Mouse (Mus musculus): ENCODE measurements around the gene Frmd6. TPM values are rescaled to one million over a fixed set of nuclear protein-coding genes. Genes with fewer than 3 reads are reported as not detected.

Frmd6 gene
- polyA plus RNA-seq (2015; fragmentation: Nextera tagmentation; extraction: Ambion mirVana), result 25.7 and 27.7 TPM in 2 replicates

DNA sequence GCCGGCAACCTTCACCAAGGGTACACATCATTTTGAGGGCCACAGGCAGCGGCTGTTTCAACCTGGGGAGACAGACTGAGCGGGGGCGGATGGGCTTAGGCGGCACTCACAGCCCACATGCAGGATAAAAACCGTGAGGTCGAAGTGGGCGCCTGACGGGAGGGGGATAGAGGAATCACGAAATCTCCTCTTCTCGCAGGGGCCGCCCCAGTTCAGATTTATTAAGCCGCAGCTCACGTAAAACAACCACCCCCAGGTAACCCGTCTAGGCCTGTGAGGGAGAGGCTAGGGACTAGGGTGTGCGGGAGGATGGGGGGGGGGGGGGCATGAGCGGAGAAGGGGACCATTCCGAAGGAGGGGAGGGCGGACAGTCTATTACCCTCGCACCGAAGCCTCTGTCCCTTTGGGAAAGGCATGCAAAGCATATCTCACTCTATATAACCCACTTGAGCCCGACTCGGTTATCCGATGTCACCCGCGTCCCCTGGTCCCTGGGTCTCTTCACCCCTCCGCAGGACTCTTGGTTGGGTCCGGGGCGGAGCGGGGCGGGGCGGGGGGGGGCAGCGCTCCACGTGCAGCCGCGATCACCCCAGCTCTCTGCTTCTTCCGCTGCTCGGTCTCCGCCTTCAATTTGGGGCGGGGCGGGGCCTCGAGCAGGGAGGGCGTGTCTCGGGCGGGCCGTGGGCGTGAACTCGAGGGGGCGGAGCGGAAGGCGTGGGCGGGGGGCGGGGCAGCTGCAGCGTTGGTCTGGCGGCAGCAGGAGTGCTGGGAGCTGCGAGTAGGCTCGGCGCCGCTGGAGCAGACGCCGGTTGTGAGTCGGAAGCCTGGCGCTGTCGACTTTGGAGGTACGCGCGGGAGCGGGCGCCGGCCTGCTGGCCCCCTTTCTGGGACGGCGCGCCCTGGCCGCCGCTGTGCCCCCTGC, at the start of gene Frmd6:
Gene Frmd6 (plus strand): TSS at position 786 of the 922 bp plus-strand sequence.
- H3K4me1 ChIP-seq (ENCODE audit: control insufficient read depth, insufficient read depth, low read length), result peaks cover 31% of the 10 kb centered on the region
- H3K36me3 ChIP-seq (ENCODE audit: control insufficient read depth, insufficient read depth), result no peaks in the 10 kb centered on the region
- ATAC-seq (replicated peaks; ENCODE audit: extremely low read depth, insufficient read depth, low FRiP score), result peak; percentile 91
- H3K4me2 ChIP-seq (ENCODE audit: low read depth, low read length), result peak within 1 kb of the TSS; percentile 87
- WGBS, result under 1% methylated on average over 74 of the region's 75 CpGs
- peak within 1 kb of the TSS; percentile 99 for H3K27ac ChIP-seq (ENCODE audit: low read length)
- no peaks in the 10 kb centered on the region for H3K27me3 ChIP-seq (ENCODE audit: control insufficient read depth, insufficient read depth, low read length)
- H3K9ac ChIP-seq (ENCODE audit: low read length), result peak within 1 kb of the TSS; percentile 99
- H3K9me3 ChIP-seq (replicated peaks; ENCODE audit: control insufficient read depth, low read length), result no peaks in the 10 kb centered on the region
- H3K4me3 ChIP-seq (ENCODE audit: low read length), result peak within 1 kb of the TSS; percentile 94

DNA sequence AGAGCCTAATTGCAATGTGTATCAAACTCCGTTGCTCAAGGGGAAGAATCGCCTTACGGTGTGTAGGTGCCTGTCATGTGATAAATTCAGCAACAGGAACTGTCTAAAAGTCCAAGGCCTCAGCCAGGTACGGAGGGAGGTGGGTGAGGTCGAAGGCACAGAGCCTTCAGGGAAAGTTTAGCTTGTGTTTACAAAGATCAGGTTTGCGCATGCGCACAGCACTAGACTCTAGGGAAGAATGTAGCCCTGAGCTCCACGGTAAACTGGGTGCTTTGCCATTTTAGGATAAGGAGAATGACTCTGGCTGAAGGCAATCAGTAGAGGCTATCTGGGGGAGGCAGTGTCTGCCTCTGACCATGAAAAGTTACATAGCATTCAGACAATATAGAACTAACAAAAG, 49.7 kb upstream of the Frmd6 start:
- H3K27me3 ChIP-seq (ENCODE audit: control insufficient read depth, insufficient read depth, low read length), result no peaks in the 10 kb centered on the region
- 81% methylated on average over 8 of the region's 8 CpGs for WGBS
- H3K4me1 ChIP-seq (ENCODE audit: control insufficient read depth, insufficient read depth, low read length), result peaks cover 10% of the 10 kb centered on the region
- no peaks in the 10 kb centered on the region for H3K9me3 ChIP-seq (replicated peaks; ENCODE audit: control insufficient read depth, low read length)
- no peak overlapping the region for H3K4me3 ChIP-seq (ENCODE audit: low read length)
- no peak for ATAC-seq (replicated peaks; ENCODE audit: extremely low read depth, insufficient read depth, low FRiP score)
- no peak overlapping the region for H3K4me2 ChIP-seq (ENCODE audit: low read depth, low read length)
- H3K9ac ChIP-seq (ENCODE audit: low read length), result no peak overlapping the region
- H3K36me3 ChIP-seq (ENCODE audit: control insufficient read depth, insufficient read depth), result no peaks in the 10 kb centered on the region
- H3K27ac ChIP-seq (ENCODE audit: low read length), result no peak overlapping the region

DNA sequence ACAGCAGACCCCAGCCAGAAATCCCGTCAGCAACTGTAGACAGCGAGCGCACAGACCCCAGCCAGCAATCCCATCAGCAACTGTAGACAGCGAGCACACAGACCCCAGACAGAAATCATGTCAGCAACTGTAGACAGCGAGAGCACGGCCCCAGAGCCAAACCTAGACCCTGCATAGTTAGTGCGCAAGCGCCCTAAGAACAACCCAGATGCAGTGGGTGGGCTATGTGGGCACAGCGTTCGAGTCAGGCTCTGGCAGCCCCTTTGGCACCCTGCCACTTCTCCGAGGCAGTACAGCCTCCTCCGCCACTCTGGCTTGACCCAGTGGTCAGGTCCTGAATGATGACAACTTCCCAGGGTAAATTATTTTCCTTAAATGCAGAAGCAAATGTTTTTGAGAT, 48.6 kb upstream of the Frmd6 start:
- Histone ChIP-seq H3K4me1 (ENCODE audit: control insufficient read depth, insufficient read depth, low read length) (peaks cover 10% of the 10 kb centered on the region), H3K36me3 (ENCODE audit: control insufficient read depth, insufficient read depth) (no peaks in the 10 kb centered on the region), H3K4me3 (ENCODE audit: low read length) (no peak overlapping the region), H3K27me3 (ENCODE audit: control insufficient read depth, insufficient read depth, low read length) (no peaks in the 10 kb centered on the region), H3K9me3 (replicated peaks; ENCODE audit: control insufficient read depth, low read length) (no peaks in the 10 kb centered on the region), H3K9ac (ENCODE audit: low read length) (0 out of 2 replicates have a peak overlapping the region, but pooled peaks have one; percentile 25), H3K27ac (ENCODE audit: low read length) (no peak overlapping the region), H3K4me2 (ENCODE audit: low read depth, low read length) (no peak overlapping the region)
- 60% methylated on average over 12 of the region's 12 CpGs for WGBS
- no peak for ATAC-seq (replicated peaks; ENCODE audit: extremely low read depth, insufficient read depth, low FRiP score)

DNA sequence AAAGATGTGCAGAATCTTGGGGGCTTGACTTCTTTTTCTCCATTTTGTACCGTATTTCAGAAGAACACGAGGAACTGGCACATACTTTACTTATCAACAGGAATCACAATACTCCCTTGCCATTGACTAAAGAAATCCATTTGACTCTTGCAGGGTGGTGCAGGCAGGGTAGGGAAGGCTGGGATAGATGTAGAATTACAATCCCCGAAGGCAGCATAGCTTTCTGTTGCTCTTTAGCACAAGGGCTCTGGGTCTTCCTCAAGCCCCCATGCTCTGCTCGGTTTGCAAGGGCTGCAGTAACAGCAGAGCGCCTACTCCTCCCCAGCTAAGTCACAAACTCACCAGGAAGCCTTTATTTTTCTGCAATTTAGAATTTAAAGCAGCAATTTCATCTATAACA, 47.8 kb upstream of the Frmd6 start:
- Histone ChIP-seq H3K36me3 (ENCODE audit: control insufficient read depth, insufficient read depth) (no peaks in the 10 kb centered on the region), H3K4me1 (ENCODE audit: control insufficient read depth, insufficient read depth, low read length) (peaks cover 10% of the 10 kb centered on the region), H3K4me2 (ENCODE audit: low read depth, low read length) (no peak overlapping the region), H3K27me3 (ENCODE audit: control insufficient read depth, insufficient read depth, low read length) (no peaks in the 10 kb centered on the region), H3K9me3 (replicated peaks; ENCODE audit: control insufficient read depth, low read length) (no peaks in the 10 kb centered on the region), H3K27ac (ENCODE audit: low read length) (no peak overlapping the region), H3K4me3 (ENCODE audit: low read length) (no peak overlapping the region), H3K9ac (ENCODE audit: low read length) (no peak overlapping the region)
- ATAC-seq (replicated peaks; ENCODE audit: extremely low read depth, insufficient read depth, low FRiP score), result no peak
- WGBS, result 61% methylated on average over 5 of the region's 5 CpGs

DNA sequence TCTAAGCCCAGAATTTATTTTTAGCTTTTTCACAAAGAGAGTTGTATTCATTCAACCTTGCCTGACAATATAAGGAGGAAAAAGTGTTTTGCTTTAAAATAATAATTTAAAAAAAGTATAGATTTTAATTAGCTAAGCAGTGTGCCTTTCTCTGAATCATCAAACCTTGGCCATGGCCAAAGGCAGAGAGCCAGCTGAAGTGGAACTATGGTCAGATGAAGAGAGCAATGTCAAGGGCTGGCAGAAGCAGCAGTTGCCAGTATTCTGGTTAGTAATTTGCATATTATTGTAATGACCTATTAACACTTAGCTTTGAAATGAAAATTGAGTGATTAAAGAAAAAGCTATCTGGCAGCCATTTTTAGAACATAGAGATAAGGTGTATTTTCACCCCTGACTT, 47.4 kb upstream of the Frmd6 start:
- Histone ChIP-seq H3K4me2 (ENCODE audit: low read depth, low read length) (no peak overlapping the region), H3K36me3 (ENCODE audit: control insufficient read depth, insufficient read depth) (no peaks in the 10 kb centered on the region), H3K9ac (ENCODE audit: low read length) (no peak overlapping the region), H3K27ac (ENCODE audit: low read length) (no peak overlapping the region), H3K27me3 (ENCODE audit: control insufficient read depth, insufficient read depth, low read length) (no peaks in the 10 kb centered on the region), H3K9me3 (replicated peaks; ENCODE audit: control insufficient read depth, low read length) (no peaks in the 10 kb centered on the region), H3K4me1 (ENCODE audit: control insufficient read depth, insufficient read depth, low read length) (peaks cover 10% of the 10 kb centered on the region), H3K4me3 (ENCODE audit: low read length) (no peak overlapping the region)
- ATAC-seq (replicated peaks; ENCODE audit: extremely low read depth, insufficient read depth, low FRiP score), result no peak

DNA sequence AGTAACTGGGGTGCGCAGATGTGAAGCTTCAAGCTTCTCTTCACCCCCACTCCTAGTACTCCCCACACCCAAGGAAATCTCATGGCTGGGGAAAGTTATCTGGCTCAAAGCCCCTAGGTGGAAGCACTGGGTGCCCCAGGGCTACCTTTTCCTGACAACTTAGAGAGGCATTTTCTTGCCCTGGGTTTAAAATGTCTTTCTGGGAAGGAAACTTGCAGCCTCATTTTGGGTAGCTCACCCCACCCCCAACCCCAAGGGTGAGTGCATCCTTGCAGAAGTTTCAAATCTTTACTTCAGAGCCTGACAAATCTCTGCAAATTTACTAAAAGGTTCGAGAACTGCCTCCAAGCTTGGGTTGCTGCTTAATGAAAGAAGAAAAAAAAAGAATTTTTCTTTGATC, 47.0 kb upstream of the Frmd6 start:
- H3K4me3 ChIP-seq (ENCODE audit: low read length), result no peak overlapping the region
- ATAC-seq (replicated peaks; ENCODE audit: extremely low read depth, insufficient read depth, low FRiP score), result no peak
- H3K27me3 ChIP-seq (ENCODE audit: control insufficient read depth, insufficient read depth, low read length), result no peaks in the 10 kb centered on the region
- H3K4me1 ChIP-seq (ENCODE audit: control insufficient read depth, insufficient read depth, low read length), result peaks cover 10% of the 10 kb centered on the region
- no peaks in the 10 kb centered on the region for H3K36me3 ChIP-seq (ENCODE audit: control insufficient read depth, insufficient read depth)
- H3K4me2 ChIP-seq (ENCODE audit: low read depth, low read length), result no peak overlapping the region
- WGBS, result 67% methylated on average over 2 of the region's 2 CpGs
- H3K27ac ChIP-seq (ENCODE audit: low read length), result no peak overlapping the region
- no peaks in the 10 kb centered on the region for H3K9me3 ChIP-seq (replicated peaks; ENCODE audit: control insufficient read depth, low read length)
- no peak overlapping the region for H3K9ac ChIP-seq (ENCODE audit: low read length)

DNA sequence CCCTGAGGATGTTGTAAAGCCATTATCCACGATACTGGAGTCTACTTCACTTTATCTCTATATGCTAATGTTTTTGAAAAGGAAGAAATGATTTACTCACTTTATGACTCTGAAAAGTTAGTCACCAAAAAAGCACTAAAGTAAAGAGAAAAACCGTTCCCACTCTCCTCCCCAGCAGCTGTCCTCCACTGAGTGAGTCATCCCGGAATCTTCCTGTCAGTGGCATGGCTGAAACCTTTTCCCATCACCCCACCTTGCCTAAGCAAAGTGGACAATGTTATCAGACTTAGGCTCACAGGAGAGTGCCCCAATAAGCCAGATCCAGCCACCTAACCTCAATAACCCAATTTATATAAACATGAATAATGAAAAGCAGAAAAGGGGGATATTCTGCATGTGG, 46.6 kb upstream of the Frmd6 start:
- no peak overlapping the region for H3K4me2 ChIP-seq (ENCODE audit: low read depth, low read length)
- H3K9me3 ChIP-seq (replicated peaks; ENCODE audit: control insufficient read depth, low read length), result no peaks in the 10 kb centered on the region
- WGBS, result 48% methylated on average over 3 of the region's 3 CpGs
- H3K27ac ChIP-seq (ENCODE audit: low read length), result no peak overlapping the region
- ATAC-seq (replicated peaks; ENCODE audit: extremely low read depth, insufficient read depth, low FRiP score), result no peak
- no peak overlapping the region for H3K4me3 ChIP-seq (ENCODE audit: low read length)
- H3K9ac ChIP-seq (ENCODE audit: low read length), result no peak overlapping the region
- H3K27me3 ChIP-seq (ENCODE audit: control insufficient read depth, insufficient read depth, low read length), result no peaks in the 10 kb centered on the region
- peaks cover 10% of the 10 kb centered on the region for H3K4me1 ChIP-seq (ENCODE audit: control insufficient read depth, insufficient read depth, low read length)
- no peaks in the 10 kb centered on the region for H3K36me3 ChIP-seq (ENCODE audit: control insufficient read depth, insufficient read depth)

DNA sequence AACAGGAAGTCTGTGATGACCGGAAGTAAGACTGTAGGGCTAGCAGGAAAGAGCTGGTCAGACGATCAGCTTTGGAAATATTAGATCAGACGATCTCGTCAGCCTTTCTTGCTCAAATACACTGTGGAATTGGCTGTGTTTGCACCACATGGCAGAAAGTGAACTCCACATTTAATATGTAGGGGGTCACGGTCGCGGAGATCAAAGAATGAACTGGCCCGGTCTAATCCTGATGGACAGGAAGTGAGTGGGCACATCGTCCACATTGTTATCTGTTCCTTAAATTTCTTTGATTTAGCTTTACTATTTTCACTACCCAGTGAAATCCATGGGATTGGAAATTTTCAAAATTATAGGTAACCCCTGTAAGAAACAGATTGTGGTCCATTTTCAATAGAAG, 42.3 kb upstream of the Frmd6 start:
- Histone ChIP-seq H3K4me3 (ENCODE audit: low read length) (no peak overlapping the region), H3K4me1 (ENCODE audit: control insufficient read depth, insufficient read depth, low read length) (peaks cover 6% of the 10 kb centered on the region; the same call in 1 of the 2 replicates), H3K4me2 (ENCODE audit: low read depth, low read length) (no peak overlapping the region), H3K9me3 (replicated peaks; ENCODE audit: control insufficient read depth, low read length) (no peaks in the 10 kb centered on the region), H3K27me3 (ENCODE audit: control insufficient read depth, insufficient read depth, low read length) (no peaks in the 10 kb centered on the region), H3K9ac (ENCODE audit: low read length) (no peak overlapping the region), H3K36me3 (ENCODE audit: control insufficient read depth, insufficient read depth) (no peaks in the 10 kb centered on the region), H3K27ac (ENCODE audit: low read length) (no peak overlapping the region)
- ATAC-seq (replicated peaks; ENCODE audit: extremely low read depth, insufficient read depth, low FRiP score), result no peak
- 58% methylated on average over 9 of the region's 9 CpGs for WGBS

DNA sequence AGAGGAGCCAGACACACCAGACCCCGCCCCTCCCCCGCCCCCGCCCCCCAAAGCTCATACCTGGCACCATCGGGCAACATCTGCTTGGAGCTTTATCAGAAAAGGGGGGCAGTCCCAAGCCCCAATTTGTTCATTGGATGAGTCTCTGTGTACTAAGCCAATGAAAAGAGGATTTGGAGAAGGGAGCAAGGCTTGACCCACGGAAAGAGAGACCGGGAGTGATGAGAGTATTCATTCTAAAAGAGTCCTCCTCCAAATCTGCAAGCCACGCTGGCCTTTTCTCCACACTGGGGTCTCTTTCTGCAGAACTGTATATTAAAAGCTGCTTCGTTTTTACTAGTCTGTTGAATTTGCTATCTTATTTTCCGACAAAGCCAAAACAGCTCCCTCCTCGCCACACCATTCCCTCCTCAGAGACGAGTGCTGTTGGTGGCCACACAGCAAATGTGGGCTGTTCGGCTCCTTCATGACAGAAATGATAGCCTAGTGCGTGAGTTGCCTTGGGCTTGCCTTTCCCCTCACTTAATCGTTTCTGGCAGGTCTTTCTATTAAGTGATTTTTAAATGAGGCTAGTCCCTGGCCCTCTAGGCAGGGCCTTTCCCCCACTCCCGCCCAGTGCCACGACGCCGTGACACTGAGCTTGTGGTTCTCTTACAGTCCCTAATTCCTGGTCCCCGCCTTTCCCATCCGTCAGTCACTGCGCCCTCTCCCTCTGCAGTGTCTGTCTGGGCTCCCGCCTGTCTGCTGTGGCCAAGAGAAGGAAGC, 41.7 kb upstream of the Frmd6 start:
- Histone ChIP-seq H3K9ac (ENCODE audit: low read length) (peak overlapping the region; percentile 35; the same call in 1 of the 2 replicates), H3K27ac (ENCODE audit: low read length) (no peak overlapping the region), H3K4me2 (ENCODE audit: low read depth, low read length) (peak overlapping the region; percentile 28)

More for the DNA sequence above, 41.7 kb upstream of the Frmd6 start:
- Histone ChIP-seq H3K27me3 (ENCODE audit: control insufficient read depth, insufficient read depth, low read length) (no peaks in the 10 kb centered on the region), H3K4me3 (ENCODE audit: low read length) (no peak overlapping the region), H3K36me3 (ENCODE audit: control insufficient read depth, insufficient read depth) (no peaks in the 10 kb centered on the region), H3K9me3 (replicated peaks; ENCODE audit: control insufficient read depth, low read length) (no peaks in the 10 kb centered on the region), H3K4me1 (ENCODE audit: control insufficient read depth, insufficient read depth, low read length) (peaks cover 4% of the 10 kb centered on the region; the same call in 1 of the 2 replicates)
- 31% methylated on average over 22 of the region's 22 CpGs for WGBS
- ATAC-seq (replicated peaks; ENCODE audit: extremely low read depth, insufficient read depth, low FRiP score), result no peak

Measured in heart, embryonic 16.5 days (tissue).